Mouse (Mus musculus): Measurements from ENCODE around the gene Nucb1.
"Not testable (repeated sequence)": the region's sequence is repeated elsewhere in the genome, so short reads cannot be mapped to it uniquely, and the experiment has no call there.

Nucb1 gene

DNA sequence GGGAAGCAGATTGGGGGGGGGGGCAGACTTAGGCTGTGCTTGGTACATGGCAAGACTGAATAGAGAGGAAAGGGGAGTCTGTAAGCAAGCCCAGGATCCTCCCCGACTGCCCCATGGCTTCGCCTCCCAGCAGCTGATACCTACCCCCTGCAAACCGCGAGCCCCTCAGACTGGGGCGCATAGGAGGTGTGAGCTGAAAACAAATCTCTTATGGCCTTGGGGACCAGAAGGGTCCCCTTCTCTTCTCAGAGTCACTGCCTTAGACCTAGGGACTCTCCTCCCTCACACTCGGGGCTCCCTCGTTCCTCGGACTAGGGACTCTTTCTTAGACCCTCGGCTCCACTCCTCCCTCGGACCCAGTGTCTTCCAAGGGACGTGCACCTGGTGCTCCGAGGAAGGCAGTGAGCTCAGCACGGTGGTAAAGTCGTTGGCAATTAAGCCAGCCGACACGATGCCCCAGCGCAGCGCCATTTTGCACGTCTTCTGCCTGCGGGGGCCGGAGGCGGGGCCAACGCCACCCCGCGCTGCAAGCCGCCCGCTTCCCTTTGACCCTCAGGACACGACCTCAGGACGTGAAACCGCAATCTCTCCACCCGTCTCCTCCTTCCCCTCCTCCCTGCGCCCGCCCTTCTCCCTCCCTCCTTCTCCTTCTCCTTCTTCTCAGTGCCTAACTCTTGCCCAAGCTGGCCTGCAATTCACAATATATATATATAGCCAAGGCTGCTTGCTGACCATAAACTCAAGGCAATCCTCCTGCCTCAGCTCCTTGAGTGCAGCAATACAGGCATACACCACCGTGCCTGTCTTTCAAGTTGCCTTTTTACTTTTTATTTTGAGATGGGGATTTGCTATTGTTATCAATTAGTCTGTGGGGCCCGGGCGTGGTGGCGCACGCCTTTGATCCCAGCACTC, 21.7 kb downstream of the Nucb1 start, which contains the start of gene Dhdh:
Gene Dhdh (minus strand): TSS at position 513 of the 912 bp plus-strand sequence.
- peak; percentile 71 to 74 for DNase-seq

DNA sequence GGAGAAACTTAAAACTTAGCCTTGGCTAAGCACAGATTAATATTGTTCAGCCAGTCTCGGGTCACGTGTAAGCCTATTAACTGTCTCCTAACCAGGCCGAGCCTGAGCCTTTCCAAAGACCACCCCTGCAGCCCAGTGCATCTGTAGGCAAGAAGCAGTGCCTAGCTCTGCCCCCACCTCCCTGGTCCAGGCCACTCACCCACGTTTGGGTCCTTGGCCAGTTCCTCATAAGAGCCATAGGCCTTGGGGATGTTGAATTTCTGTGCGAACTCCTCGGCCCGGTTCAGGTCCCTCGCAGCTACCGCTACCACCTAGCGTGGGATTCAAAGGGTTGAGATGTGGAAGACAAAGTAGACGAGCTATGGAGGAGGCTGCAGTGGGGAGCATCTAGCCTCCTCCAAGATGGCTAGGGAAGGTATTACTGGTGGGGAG, 22.3 kb downstream of the Nucb1 start:
- DNase-seq = no peak

DNA sequence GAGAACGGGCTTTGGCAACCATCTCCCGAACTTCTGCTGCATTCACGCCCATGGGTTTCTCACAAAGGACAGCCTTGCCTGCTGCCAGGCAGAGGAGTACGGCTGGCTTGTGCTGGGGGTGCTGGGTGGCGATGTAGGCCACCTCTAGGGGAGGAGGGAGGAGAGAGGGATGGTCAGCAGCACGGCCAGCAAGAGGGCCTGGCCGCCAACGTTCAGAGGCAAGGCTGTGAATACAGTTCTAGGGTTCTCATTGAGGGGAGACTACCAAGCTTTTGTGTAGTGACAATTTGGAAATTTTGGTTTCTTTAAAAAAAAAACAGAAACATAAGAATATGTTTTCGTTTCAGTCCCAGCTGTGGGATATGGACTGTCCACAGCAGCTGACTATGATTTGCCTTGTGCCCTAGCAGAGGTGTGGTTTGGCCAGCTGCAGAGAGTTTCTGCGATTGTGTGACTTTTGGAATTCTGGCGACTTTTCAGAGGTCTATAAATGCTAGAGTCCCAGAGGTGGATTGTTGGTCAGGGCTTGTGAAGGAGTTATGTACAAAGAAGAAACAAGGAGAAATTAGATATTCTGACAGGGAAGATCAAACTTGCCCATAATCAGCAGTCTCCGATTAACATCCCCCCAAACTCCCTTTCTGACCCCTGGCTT, 23.3 kb downstream of the Nucb1 start, which contains the start of gene Gm45808:
Gene Gm45808 (minus strand): TSS at position 51 of the 655 bp plus-strand sequence.
- no peak for DNase-seq

DNA sequence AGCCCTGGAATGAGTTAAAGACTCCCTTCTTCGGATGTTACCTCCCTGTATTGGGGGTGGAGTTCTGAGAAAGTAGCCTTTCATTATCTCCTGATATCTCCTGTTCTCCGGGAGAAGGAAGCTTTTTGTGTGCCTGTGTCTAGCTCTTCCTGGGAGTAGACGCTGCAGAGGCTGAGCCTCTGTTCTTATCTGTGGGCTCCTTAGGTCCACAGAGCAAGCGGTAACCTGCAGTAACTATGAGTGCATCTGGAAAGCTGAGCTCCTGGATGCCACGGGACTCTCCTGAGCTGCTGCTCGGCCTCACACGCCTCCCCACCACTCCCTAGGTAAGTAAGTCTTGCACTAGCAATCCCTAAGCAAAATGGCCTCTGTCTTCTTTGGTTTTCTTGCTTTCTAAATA, 24.0 kb downstream of the Nucb1 start:
- DNase-seq = no peak

DNA sequence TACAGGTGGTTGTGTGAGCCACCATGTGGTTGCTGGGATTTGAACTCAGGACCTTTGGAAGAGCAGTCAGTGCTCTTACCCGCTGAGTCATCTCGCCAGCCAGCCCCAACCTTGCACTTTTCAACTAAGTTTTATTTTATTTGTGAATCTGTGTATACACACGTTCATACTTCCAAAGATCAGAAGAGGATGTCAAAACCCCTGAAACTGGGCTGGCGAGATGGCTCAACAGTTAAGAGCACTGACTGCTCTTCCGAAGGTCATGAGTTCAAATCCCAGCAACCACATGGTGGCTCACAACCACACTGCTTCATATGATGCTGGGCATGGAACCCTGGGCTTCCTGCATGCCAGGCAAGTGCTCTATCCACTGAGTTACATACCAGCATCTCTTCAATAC, 25.2 kb downstream of the Nucb1 start:
- not testable (repeated sequence) for DNase-seq

DNA sequence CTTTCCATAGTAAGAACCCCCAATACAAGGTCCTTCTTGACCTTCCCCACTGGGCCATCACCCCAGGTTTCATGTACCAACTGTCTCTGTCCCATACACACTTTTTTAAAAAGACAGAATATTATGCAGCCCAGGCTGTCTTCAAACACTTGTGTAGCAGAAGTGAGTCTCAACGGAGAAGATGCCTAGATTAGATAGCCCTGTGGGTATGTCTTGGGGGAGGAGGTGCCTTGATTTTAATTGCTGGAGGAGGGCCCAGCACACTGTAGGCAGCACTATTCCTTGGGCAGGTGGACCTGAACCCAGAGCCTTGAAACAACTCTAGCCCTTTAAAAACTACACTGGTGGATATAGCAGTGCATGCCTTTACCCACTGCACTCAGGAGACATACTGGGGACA, 28.0 kb downstream of the Nucb1 start:
- no peak for DNase-seq

DNA sequence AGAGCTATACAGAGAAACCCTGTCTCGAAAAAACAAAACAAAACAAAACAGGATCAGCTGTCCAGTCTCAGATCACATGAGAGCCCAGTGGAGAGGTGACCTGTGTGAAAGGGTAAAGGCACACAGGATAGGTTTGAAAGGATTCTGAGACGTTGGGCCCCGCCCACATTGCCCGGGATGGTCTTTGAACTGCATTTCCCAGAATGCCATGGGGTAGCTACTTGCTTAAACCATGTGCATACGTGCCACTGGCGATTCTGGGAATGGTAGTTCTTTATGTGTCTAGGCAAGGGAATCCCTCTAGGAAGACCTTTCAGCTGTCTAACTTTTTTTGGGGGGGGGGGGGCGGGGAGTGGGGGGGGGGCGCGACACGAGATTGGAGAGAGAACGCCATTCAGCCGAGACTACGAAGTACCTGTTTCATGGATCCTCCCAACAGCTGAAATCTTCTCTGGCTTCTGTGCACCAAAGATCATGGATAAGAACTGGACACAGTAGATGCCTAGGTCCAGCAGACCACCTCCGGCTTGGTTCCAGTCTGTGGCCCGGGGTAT, 28.8 kb downstream of the Nucb1 start, which contains the start of gene Tulp2:
Gene Tulp2 (plus strand): TSS at position 504 of the 554 bp plus-strand sequence.
- peak; percentile 73 to 81 for DNase-seq

DNA sequence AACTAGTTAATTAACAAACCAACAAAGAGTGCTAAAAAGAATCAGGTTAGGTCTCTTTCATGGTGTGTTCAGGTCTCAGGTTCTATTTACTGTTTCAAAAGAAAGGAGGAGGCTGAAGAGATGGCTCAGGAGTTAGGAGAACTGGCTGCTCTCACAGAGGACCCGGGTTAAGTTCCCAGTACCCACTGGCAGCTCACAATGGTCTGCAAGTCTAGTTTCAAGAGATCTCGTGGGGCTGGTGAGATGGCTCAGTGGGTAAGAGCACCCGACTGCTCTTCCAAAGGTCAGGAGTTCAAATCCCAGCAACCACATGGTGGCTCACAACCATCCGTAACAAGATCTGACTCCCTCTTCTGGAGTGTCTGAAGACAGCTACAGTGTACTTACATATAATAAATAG, 29.9 kb downstream of the Nucb1 start:
- DNase-seq = not testable (repeated sequence)

DNA sequence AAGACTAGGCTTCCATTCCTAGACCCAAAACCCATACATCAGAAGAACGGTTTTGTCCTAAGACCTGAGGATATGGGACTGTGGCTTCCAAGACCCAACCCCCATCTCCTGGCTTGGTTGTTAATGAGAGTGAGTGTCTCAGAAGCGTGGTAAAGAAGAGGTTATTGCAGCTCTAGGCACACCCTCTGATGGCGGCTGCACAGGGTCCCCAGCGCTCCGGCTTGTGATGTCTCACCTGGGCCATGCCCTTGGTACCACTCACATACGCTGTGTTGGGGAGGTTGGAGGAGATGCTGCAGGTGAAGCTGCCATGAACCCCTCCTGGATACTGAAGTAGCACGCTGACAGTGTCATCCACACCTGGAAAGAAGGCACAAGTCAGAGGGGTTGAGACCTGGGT, 31.4 kb downstream of the Nucb1 start:
- DNase-seq = no peak

DNA sequence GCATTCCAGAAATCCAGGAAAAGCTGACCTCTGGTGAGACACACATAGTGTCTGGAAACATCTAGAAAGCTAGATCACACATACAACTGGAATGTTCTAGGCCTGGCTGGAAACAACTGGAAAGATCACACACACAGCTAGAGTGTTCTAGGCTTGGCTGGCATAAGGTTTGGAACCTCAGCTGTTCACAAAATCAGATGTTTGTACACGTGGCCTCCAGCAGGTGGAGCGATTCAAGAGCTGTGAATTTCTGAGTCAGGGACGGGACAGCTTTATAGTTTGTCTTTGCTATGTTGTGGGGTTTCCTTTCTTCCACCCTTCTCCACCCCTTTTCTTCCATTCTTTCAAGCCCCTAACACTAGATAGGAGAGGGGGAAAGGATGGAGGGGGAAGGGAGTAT, 33.2 kb downstream of the Nucb1 start:
- DNase-seq = peak; percentile 80 to 82

DNA sequence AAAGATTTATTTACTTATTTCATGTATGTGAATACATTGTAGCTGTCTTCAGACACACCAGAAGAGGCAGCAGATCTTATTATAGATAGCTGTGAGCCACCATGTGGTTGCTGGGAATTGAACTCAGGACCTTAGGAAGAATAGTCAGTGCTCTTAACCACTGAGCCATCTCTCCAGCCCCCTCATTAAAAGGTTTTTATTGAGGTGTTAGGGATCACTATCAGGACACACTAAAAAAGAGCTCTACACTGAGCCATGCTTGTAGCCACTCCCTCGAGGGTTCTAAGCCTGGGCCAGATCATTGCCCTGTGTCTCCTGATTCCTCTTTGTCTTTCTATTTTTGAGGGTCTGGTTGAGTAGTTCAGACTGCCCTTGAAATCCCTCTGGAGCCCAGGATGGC, 33.8 kb downstream of the Nucb1 start:
- DNase-seq = no peak

DNA sequence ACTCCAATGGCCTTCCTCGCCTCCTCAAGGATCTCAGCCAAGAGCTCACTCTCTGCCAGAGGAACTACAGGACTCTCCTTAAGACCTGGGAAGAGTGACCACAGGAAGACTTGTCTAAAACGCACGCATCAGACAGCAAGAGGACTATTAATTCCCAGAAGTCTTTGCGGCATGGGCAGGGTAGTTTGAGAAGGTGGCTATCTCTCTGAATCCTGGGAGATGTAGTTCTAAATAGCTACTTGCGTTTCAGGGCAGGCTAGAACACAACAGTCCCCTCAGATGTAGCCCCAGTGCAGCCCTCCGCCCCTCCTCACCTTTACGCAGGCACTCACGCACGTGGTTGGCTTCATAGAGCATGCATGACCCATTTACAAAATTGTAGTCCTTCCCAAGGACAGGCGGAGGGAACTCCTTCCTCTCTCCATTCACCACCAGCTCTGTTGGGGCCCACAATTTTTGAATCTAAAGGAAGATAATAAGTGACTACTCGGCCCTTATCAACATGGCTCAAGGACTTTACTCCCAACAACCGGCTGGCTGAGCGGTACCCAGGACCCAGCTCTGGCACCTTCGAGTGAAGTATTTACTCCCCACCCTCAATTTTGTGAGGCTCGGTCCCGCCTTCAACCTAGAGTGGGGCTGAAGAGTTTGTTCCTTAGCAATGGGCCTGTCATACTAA, 34.8 kb downstream of the Nucb1 start:
- peak; percentile 60 to 65 for DNase-seq

DNA sequence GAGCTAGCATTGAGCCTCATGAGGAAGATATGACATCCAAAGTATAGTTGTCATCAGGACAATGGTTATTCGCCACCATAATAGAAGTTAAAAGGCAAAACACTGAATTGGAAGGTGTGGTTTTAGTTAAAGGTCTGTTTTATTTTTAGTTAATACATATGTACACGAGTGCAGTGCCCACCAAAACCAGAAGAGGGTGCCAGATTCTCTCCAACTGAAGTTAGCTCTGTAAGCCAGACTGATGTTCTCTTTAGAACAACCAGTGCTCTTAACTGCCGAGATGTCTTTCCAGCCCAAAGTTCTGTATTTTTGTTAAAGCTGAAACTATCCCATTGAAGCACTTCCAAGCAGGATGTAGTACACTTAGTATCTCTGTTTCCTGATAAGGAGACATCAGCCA, 39.3 kb downstream of the Nucb1 start:
- peak; percentile 81 to 82 for DNase-seq

DNA sequence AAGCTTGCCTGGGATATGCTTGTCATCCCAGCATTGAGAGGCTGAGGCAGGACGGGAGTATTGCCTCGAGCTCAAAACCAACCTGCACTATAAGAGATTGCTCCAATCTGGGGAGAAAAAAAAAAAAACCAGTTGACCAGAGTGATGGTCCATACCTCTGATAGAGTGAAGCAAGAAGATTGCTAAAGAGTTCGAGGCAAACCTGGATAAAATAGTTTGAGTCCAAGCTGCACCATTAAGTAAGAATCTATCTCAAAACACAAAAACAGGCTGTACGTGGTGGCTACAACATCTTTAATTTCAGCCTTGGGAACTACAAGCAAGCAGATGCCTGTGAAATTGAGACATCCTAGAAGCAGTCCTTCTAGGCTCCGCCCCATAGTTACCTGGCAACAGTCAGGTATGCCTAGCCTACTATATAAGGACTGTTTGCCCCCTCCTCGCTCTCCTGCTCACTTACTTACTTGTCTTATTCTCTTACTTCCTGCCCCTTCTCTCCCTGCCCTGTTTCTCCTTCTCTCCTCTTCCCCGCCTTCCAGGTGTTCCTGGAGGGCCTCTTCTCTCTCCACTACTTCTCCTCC, 43.0 kb downstream of the Nucb1 start:
- peak in 1 of 2 experiments; percentile 35 for DNase-seq

DNA sequence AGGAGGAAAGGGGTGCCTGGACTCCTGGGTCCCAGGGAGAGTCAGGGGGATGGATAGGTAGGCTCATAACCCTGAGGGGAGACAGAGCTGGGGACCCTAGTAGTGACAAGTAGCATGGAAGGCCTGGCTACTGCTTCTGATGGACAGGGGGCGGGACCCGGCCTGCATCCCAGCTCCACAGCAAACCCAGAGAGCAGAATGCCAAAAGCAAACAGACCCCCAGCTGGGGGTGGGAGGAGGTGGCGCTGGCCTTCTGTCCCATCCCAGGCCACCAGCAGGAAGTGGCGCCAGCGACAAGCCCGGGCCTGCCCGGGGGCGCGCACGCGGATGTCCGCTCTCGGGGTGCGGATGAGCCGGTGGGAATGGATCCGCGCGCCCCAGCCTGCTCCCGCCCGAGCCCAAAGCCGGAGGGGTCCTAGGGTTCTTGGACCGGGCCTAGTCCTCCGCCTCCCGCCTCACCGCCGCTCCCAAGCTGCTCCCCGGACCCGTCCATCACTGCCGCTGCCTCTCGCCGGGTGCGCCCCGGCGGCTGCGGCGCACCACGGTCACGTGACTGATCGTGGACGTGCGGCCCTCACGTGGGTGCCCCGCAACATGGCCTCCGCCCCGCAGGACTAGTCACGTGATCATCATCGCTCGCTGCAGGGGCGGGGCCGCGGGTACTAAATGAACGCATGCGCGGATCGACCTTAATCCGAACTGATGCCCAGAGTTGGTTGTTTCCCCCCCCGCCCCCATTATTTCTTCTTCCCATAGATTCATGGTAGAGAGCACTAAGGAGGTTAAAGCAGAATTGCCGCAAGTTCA, 43.7 kb downstream of the Nucb1 start, which contains the start of gene Bax:
Gene Bax (minus strand): TSS at position 616 of the 807 bp plus-strand sequence.
- peak; percentile 98 to 99 for DNase-seq

DNA sequence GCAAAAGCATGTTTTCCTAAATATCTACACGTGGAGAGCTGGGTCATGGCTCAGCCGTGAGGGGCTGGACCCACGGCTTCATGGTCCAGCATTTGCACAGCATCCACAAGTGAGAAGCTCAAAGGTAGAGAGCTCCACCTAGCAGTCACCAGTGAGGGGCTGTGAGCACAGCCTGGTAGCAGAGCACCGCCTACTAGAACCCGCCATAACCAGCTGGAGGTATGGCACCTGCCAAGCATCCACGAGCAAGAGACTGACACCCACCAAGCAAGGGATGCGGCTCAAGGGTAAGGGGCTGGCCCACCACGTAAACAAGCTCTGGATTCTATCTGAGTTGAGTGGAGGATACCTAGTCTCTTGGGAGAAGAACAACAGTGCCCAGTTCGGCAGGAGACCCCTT, 44.7 kb downstream of the Nucb1 start:
- no peak for DNase-seq

DNA sequence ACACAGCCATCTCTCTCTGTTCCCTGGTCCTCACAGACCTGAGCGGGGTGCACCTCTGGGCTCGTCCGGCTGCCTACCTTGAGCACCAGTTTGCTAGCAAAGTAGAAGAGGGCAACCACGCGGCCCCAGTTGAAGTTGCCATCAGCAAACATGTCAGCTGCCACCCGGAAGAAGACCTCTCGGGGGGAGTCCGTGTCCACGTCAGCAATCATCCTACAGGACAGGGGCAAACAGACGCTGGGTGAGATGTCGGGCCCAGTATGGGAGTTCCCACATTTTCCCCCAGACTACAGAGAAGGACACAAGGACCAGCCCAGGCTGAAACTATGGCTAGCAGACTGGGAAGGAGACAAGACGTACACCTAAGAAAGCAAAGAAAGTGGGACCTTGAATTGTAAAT, 45.1 kb downstream of the Nucb1 start:
- peak in 1 of 2 experiments; percentile 21 for DNase-seq

DNA sequence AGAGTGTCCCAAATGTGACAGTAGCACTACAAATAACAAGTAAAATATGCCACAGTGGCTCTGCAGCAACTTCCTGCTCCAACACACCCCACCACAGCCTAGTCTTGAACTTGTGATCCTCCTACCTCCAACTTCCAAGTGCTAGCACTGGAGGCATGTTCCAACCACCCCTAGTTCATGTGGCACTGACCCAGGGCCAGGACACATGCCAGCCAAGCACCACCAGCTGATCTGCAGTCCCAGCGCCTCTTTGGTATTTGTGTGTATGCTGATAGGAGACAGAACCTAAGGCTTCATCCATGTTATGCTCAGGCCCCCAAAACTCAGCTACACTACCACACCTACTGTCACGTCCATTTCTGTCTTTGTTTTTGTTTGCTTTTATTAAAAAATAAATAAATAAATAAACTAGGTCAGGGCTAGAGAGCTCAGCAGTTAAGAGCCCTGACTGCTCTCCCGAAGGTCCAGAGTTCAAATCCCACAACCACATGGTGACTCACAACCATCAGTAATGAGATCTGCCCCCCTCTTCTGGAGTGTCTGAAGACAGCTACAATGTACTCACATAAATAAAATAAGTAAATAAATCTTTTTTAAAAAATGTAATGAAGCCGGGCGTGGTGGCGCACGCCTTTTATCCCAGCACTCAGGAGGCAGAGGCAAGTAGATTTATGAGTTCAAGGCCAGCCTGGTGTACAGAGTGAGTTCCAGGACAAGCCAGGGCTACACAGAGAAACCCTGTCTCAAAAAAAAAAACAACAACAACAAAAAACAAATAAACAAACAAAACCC, 46.0 kb downstream of the Nucb1 start:
- no peak for DNase-seq

DNA sequence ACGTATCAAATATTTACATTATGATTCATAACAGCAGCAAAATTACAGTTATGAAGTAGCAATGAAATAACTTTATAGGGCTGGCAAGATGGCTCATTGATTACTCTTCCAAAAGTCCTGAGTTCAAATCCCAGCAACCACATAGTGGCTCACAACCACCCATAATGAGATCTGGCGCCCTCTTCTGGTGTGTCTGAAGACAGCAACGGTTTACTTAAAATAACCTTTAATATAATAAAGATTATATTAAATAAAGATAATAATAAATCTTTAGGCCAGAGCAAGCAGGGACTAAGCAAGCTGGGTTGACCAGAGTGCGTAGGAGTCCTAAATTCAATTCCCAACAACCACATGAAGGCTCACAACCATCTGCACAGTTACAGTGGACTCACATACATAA, 47.3 kb downstream of the Nucb1 start:
- not testable (repeated sequence) for DNase-seq

DNA sequence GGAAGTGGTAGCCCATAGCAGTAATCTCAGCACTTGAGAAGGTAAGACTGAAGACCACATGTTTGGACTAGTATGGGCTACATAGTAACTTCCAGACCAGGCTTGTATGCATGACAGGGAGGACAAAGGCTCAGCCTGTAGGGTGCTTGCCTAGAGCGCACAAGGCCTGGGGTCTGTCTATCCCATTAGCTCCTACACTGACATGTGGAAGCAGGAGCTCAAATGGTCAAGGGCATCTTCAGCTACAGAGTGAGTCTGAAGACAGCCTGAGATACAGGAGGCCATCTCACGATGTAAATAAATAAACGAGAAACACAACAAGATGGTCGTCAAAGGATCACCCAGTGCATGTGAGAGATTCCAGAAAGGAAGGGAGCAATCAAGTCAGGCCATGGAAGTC, 47.9 kb downstream of the Nucb1 start:
- DNase-seq = no peak

DNA sequence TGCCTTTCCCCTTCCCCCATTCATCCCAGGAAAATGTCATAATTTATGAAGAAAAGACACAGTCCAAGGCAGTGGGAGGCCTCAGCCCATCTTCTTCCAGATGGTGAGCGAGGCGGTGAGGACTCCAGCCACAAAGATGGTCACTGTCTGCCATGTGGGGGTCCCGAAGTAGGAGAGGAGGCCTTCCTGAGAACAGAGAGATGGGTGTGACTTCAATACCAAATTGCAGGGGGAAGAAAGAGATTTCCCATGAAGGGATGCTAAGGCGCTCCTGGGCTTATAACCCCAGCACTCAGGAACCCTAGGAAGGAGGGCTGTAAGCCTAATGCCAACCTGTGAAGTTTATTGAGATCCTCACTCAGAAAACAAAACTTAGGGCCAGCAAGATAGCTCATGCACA, 48.4 kb downstream of the Nucb1 start:
- DNase-seq = no peak
